Mouse (Mus musculus) right cerebral cortex, postnatal 36 days (tissue): Measurements from ENCODE around the gene Best2.
A peak's percentile ranks its signal among the peaks of the same experiment; 100 is the strongest.

Source experiments
- DNase-seq, 2 experiments: peaks; one replicate each; pipeline ENCODE4 v3.0.0; 2022; ENCODE audit warnings: low spot score in 2 of 2, mixed read lengths in 1 of 2

Gene Best2

GRCm38 (mm10) chr8:85014431-85014830, at the start of gene Best2:
Best2 (minus strand) TSS chr8:85014531.
- no peak for DNase-seq

- DNase-seq, result no peak
Observed at GRCm38 (mm10) chr8:85062603-85063002, 48.3 kb upstream of the Best2 start.

GRCm38 (mm10) chr8:85059879-85060616, 45.7 kb upstream of the Best2 start, which contains the start of gene Fbxw9:
Fbxw9 (plus strand) TSS chr8:85060055.
- DNase-seq, result peak; percentile 92 to 93

DNA sequence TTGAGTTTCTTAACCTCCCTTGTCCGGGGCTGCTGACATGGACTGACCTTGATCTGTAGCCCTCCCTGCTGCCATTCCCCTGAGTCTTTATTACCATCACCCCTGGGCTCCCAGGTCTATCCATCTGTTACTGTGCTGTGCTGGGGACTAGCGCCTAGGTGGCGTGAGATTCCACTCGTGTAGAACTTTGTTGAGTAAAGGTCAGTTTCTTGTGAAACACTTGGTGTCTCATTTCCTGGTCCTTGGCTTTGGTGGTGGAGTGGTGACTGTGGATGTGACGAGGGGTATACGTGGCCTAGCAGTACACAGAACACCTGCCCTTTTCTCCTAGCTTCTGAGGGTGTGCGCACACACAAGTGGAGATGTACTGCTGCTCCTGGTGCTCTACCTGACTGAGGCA, 43.0 kb upstream of the Best2 start:
- no peak for DNase-seq

- no peak for DNase-seq
Observed at GRCm38 (mm10) chr8:85043619-85044018, 29.3 kb upstream of the Best2 start.

- DNase-seq, result peak; percentile 53 to 59
Observed at GRCm38 (mm10) chr8:85037681-85038531, 23.6 kb upstream of the Best2 start.

- DNase-seq, result no peak
Observed at GRCm38 (mm10) chr8:85037366-85037680, 23.0 kb upstream of the Best2 start.

GRCm38 (mm10) chr8:85036718-85037365, 22.5 kb upstream of the Best2 start, which contains the start of gene Tnpo2:
Tnpo2 (plus strand) TSS chr8:85036915.
- peak; percentile 87 to 94 for DNase-seq

DNA sequence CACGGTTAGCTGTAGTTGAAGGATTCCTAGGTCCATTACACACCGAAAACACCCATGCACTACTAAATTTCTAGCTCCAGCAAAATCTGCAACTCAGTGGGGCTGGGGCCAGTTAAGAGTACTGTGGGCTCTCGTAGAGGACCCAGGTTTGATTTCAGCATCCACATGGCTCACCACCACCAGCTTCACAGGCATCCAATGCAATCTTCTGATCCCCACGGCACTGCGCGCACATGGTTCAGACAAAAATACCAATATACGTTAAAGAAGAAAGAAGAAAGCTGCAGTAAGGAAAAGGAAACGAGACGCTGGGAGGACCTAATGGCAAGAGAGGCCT, 22.0 kb upstream of the Best2 start:
- DNase-seq, result no peak

- DNase-seq, result no peak
Observed at GRCm38 (mm10) chr8:85035728-85036310, 21.5 kb upstream of the Best2 start.

DNA sequence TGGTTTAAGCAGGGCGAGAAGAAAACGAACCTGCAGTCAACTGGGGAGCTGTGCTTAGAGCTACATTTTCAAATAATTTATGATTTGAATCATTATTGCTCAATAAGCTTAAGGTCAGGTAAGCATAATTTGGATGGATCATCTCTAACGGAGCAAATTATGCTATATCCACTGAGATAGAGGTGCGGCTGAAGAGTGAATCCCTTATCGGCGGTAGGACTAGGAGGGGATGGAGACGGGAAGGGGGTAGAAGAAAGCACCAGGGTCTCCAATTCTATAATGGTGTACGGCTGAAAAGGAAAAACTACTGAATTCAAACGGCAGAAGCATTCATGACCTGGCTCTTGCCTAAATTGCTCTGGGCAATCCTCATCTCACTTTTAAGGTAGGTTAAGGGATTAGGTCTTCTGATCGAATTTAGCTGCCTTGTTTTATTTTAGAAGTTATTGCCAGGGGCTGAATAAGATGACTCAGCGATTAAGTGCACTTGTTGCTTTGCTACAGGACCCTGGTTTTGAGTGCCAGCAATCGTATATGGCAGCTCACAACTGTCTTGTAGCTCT, 20.9 kb upstream of the Best2 start:
- DNase-seq, result no peak

DNA sequence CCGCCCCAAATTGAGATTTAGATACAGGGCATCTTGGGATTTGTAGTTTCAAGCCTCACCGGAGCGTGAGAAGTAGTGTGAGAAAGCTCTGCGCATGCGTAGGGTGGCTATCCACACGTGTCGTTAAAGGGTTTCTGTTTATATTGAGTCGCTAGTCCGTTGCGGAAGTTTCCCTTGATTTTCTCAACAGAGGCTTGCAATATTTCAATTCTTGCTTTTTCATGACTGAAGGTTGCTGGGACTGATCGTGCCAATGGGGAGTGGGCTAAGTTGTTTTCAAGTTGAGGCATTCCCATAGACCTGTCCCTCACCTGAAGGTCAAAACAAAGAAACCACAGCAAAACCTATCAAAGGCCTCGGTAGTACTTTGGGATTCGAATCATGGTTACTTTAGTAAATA, 20.4 kb upstream of the Best2 start:
- DNase-seq, result peak in 1 of 2 experiments; percentile 37

- no peak for DNase-seq
Observed at GRCm38 (mm10) chr8:85033867-85034266, 19.5 kb upstream of the Best2 start.

DNA sequence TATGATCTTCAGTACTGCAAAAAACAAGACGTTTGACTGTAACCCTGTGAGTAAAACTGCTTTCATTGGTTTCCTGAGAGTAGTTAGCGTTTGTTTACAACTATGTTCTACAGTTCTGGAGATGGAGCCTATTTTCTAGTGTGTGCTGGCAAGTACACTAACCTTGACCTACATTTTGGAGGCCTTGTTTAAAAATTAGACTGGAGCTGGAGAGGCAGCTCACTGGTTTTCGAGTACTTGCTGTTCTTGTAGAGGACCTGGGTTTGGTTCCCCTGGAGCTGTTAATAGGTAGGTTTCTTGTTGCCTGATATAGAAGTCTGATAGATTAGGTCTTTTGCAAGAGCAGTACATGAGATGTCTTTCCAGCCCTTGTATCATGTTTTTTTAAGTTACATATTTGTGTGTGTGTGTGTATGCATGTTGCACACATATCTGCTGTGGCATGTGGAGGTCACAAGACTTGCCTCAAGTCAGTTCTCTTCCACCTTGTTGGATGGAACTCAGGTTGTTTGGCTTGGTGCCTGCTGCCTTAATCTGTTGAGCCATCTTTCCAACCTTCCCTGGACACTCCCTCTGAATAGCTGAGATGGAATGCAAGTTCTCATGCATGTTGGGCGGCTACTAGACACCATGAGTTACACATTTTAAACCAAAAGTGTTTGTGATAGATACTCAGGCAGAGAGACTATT, 18.4 kb upstream of the Best2 start:
- no peak for DNase-seq

DNA sequence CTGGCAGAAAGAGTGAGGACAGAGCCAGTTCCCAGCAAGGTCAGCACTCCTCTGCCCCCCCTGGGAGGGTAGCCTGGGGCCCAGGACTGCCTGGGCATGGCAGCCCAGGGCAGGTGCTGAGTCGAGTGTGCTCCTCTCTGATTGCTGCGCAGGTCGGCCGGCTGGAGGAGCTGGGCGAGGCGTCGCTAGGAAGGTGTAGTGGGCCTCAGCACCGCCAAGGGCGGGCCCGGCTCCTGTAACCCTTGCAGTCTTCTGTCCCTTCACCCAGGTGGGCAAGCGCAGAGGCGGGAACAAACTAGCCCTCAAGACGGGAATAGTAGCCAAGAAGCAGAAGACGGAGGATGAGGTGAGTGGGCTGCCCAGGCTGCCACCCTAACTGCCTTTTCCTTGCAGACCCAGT, 14.9 kb upstream of the Best2 start:
- no peak for DNase-seq

DNA sequence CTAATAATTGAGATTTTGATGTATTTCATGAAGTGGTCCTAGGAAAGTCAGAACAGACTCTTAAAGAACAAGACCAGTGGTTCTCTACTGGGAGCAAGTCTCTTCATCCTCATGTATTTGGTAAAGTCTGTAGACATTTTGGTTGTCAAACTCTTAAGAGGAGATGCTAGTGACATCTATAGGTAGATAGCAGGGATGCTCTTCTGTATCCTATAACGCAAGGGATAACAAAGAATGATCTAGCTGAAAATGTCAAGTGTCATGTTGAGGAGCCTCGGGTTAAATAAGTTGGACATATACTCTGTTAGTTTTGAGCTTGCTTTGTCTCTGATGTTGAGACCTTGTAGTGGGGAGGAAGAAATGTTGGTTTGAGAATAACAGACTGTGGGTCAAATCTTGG, 13.6 kb upstream of the Best2 start:
- no peak for DNase-seq

- DNase-seq, result no peak
Observed at GRCm38 (mm10) chr8:85027516-85027855, 13.2 kb upstream of the Best2 start.

DNA sequence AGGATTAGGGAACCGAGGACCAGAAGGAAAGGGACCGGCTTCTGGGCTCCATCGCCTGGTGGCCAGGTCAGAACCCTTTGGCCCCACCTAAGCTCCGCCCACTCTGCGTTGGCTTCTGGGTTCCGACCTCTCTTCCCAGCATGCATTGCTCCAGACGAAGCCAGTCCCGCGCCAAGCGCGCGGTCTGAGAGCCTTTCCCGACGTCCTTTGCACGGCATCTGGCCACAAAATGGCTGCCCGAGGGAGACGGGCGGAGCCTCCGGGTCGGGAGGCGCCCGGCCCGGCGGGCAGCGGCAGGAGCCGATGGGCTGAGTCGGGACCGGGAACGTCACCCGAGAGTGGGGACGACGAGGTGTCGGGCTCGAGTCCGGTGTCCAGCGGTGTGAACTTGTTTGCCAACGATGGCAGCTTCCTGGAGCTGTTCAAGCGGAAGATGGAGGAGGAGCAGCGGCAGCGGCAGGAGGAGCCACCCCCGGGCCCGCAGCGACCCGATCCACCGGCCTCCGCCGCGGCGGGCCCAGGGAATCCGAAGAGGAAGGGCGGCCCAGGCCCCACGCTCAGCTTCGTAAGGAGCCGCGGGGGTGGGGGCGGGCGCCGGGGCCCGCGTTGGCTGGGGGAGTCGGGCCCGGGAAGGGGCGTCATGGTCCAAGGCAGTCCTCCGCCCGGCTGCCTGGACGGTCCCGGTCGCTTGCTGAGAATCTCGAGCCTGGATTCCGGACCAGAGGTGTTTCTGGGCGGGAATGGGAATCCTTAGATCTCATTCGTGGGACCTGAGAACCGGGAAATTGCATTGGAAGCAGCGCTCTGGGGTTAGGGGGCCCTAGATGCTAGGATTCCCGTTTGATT, 12.6 kb upstream of the Best2 start, which contains the start of gene Trir:
TSS of gene Trir (plus strand) at position 154 of the 846 bp plus-strand sequence.
- peak; percentile 91 to 92 for DNase-seq

DNA sequence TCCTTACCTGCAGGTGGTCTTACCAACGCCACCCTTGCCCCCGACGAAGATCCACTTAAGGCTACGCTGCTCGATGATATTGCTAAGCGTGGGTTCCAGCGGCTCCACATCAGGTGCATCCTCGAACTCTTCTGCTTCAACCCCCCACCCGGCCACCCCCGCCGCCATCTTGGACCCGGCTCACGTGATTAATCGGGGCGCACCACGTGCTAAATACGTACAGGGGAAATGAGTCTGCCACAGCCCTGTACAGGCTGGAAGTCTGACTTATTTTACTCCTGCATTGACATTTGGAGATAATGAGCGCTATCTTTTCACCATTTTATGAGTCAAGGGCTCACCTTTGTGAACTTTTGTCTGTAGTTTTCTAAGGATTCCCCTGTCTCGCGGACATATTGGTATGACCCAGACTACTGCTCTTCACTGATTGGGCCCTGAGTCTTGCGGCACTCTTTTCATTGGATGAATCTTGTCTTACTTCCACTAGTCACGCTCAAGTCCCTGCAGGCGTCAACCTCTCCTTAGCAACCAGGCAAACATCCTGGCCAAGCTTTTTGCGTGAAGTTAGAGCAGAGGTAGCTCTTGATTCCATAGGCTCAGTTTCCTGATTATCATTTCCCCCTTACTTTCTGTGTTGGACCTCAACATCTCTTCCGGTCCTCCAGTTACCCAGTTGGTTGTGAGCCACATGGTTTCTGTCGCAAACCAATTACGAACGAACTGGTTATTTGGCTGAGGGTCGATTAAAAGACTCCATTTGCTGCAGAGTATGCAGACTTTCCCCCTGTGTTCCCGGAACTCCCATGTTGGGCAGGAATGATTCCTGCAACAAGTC, 11.0 kb upstream of the Best2 start, which contains the start of gene Asna1:
TSS of gene Asna1 (minus strand) at position 184 of the 835 bp plus-strand sequence.
- peak; percentile 78 to 89 for DNase-seq
